ENCODE assay signal across 18 mouse cellular contexts in genomic region chr14:73402296-73403035, GRCm38 (mm10). TPM values are rescaled to one million over a fixed set of nuclear protein-coding genes. Genes with fewer than 3 reads are reported as not detected.
A peak's percentile ranks its signal among the peaks of the same experiment; 100 is the strongest.
DNase-seq lines count a peak whose midpoint lies in the region; ATAC-seq and TF ChIP-seq lines count a peak whose summit lies in the region.
"Had no signal": no experiment of that assay in that cellular context is flagged by ENCODE, and none has a peak within 500 bp of the region (broad histone marks: within the 10 kb centered on the region; RNA-seq: fewer than 3 reads in every experiment).

No protein-coding gene starts in this region.

- no peak overlapping the region for H3ac ChIP-seq in myocyte (ENCODE audit: control insufficient read depth, insufficient read length)

- peak; percentile 34 for DNase-seq in cerebellum, adult 9-10 months
- DNase-seq in cerebellum, adult 11 months: no peak
- DNase-seq in 3134 (ENCODE audit: extremely low read depth, insufficient read length, low spot score): peak; percentile 48
- no peak for DNase-seq in kidney, postnatal 4 days
- DNase-seq in left cerebral cortex, adult 18-20 months (ENCODE audit: low spot score in 2 of 2): no peak
- no peak for DNase-seq in heart, postnatal 25 days (ENCODE audit: low spot score)
- DNase-seq: adrenal gland, adult 2 months; cerebellum, postnatal 10 days; gastrocnemius, postnatal 25 days; heart, postnatal 36 days; kidney, adult 9 months; thymus, adult 18-20 months had no signal

- TF ChIP-seq POLR2A in myocyte (IDR thresholded peaks at IDR 0.05; ENCODE audit: insufficient read length, low read depth): no peak

- H3K4me3 ChIP-seq in myocyte: no peak overlapping the region
- H3K4me3 ChIP-seq: lung, embryonic 15.5 days had no signal

- no peaks in the 10 kb centered on the region for H3K27me3 ChIP-seq in myocyte (ENCODE audit: control insufficient read depth, insufficient read depth, insufficient read length)
- H3K27me3 ChIP-seq: lung, embryonic 15.5 days had no signal

- no peaks in the 10 kb centered on the region for H3K36me3 ChIP-seq in myocyte (ENCODE audit: control insufficient read depth, insufficient read depth)
- H3K36me3 ChIP-seq: lung, embryonic 15.5 days had no signal

- peak overlapping the region; percentile 46 for H3K4me2 ChIP-seq in myocyte (ENCODE audit: low read depth)
- H3K4me2 ChIP-seq: heart, embryonic 11.5 days; lung, embryonic 15.5 days; midbrain, embryonic 11.5 days had no signal

- intact Hi-C loops in heart, postnatal 25 days (cut with DNase I): no loop called here

- peak; percentile 5; the same call in 1 of the 2 replicates for ATAC-seq in common myeloid progenitor, adult 5-6 weeks (replicated peaks; ENCODE audit: low read depth, poor library complexity, severe bottlenecking)
- ATAC-seq: hindbrain, embryonic 16.5 days had no signal

- no peaks in the 10 kb centered on the region for H3K79me2 ChIP-seq in myocyte (ENCODE audit: control insufficient read depth, insufficient read depth)

TF ChIP-seq in myocyte, 11 proteins besides CTCF, POLR2A, EP300 and RAD21:
- TF ChIP-seq REST (IDR thresholded peaks at IDR 0.05; ENCODE audit: insufficient read depth, insufficient read length) (no peak), E2F4 (IDR thresholded peaks at IDR 0.05; ENCODE audit: insufficient read depth) (no peak), MYOG (IDR thresholded peaks at IDR 0.05; ENCODE audit: control insufficient read depth in 1 of 3, insufficient read depth in 1 of 3, insufficient read length in 2 of 3, low read depth in 2 of 3) (peak in 1 of 3 experiments; percentile 13)
TF ChIP-seq in myocyte: peak in this region for 1.

RNA-seq across cellular contexts. Expression of gene Itm2b, which starts 17.4 kb away (rescaled TPM):
- 694 and 751 TPM in 2 replicates for total RNA-seq in common myeloid progenitor, adult 5-6 weeks (2017)
- polyA plus RNA-seq in myocyte (2012; fragmentation: generic; extraction: Trizol): 530 TPM
- 100 to 1,000 TPM; 780 to 834 TPM for total RNA-seq in left cerebral cortex, adult 18-20 months (2021)
- 100 to 1,000 TPM; 627 to 640 TPM for total RNA-seq in heart, postnatal 25 days (2021)

Comparison
In these comparisons a context has a peak if more than half of its experiments do, and no peak if none do; other contexts are left out.
1. DNase-seq: peak in cerebellum, adult 9-10 months (single experiment) and 3134 (single experiment); none in cerebellum, adult 11 months (single experiment), kidney, postnatal 4 days (0 of 2), left cerebral cortex, adult 18-20 months (0 of 2) and heart, postnatal 25 days (single experiment).